Mouse (Mus musculus): Measurements from ENCODE around the gene Socs3. TPM values are rescaled to one million over a fixed set of nuclear protein-coding genes. Genes with fewer than 3 reads are reported as not detected.

Socs3 gene
- total and polyA plus RNA-seq, 3 experiments = 0.96 to 1.9 TPM; not detected in 1

- Histone ChIP-seq H3K27ac (ENCODE audit: control insufficient read depth, low read depth, low read length) (no peak overlapping the region), H3K4me3 (ENCODE audit: control insufficient read depth in 1 of 2, insufficient read depth in 1 of 2, low read depth in 2 of 2, low read length in 2 of 2) (no peak overlapping the region), H3K9ac (ENCODE audit: control insufficient read depth, low read depth, low read length, poor library complexity, severe bottlenecking) (no peak overlapping the region)
Measured at GRCm38 (mm10) chr11:117934576-117935368, 35.1 kb downstream of the Socs3 start.

GRCm38 (mm10) chr11:117934168-117934567, 35.7 kb downstream of the Socs3 start:
- H3K4me3 ChIP-seq (ENCODE audit: control insufficient read depth in 1 of 2, insufficient read depth in 1 of 2, low read depth in 2 of 2, low read length in 2 of 2) = no peak overlapping the region
- H3K36me3 ChIP-seq (ENCODE audit: control insufficient read depth in 1 of 2, insufficient read depth in 2 of 2, low read length in 2 of 2) = no peaks in the 10 kb centered on the region
- TF ChIP-seq USF2 (IDR thresholded peaks at IDR 0.05; ENCODE audit: borderline replicate concordance in 1 of 2, insufficient read depth in 1 of 2, low read depth in 1 of 2, low read length in 2 of 2) (no peak), MYB (IDR thresholded peaks at IDR 0.05; ENCODE audit: low read depth, low read length) (no peak), BHLHE40 (IDR thresholded peaks at IDR 0.05; ENCODE audit: borderline replicate concordance, low read depth, low read length) (no peak)
- H3K9me3 ChIP-seq (replicated peaks; ENCODE audit: insufficient read depth, low read length) = no peaks in the 10 kb centered on the region
- no peaks in the 10 kb centered on the region for H3K79me2 ChIP-seq (ENCODE audit: control insufficient read depth, insufficient read depth, low read length, poor library complexity)
- peaks cover 0 to 10% of the 10 kb centered on the region in 2 experiments; a peak in 2 of 4 replicates for H3K27me3 ChIP-seq (ENCODE audit: control insufficient read depth in 1 of 2, insufficient read depth in 2 of 2, low read length in 2 of 2)
- no peak overlapping the region for H3K27ac ChIP-seq (ENCODE audit: control insufficient read depth, low read depth, low read length)
- no peaks in the 10 kb centered on the region for H3K4me1 ChIP-seq (ENCODE audit: control insufficient read depth in 1 of 2, insufficient read depth in 2 of 2, low read length in 2 of 2)
- no peak overlapping the region for H3K9ac ChIP-seq (ENCODE audit: control insufficient read depth, low read depth, low read length, poor library complexity, severe bottlenecking)
- no peak for DNase-seq (ENCODE audit: low read depth, low spot score)

More at GRCm38 (mm10) chr11:117934576-117935368, 35.1 kb downstream of the Socs3 start:
- H3K4me1 ChIP-seq (ENCODE audit: control insufficient read depth in 1 of 2, insufficient read depth in 2 of 2, low read length in 2 of 2) = no peaks in the 10 kb centered on the region
- DNase-seq (ENCODE audit: low read depth, low spot score) = no peak
- H3K27me3 ChIP-seq (ENCODE audit: control insufficient read depth in 1 of 2, insufficient read depth in 2 of 2, low read length in 2 of 2) = peaks cover 0 to 13% of the 10 kb centered on the region in 2 experiments; a peak in 3 of 4 replicates
- no peaks in the 10 kb centered on the region for H3K9me3 ChIP-seq (replicated peaks; ENCODE audit: insufficient read depth, low read length)
- TF ChIP-seq EP300 (IDR thresholded peaks at IDR 0.05; ENCODE audit: low read depth in 1 of 2, low read length in 2 of 2) (no peak), RCOR1 (IDR thresholded peaks at IDR 0.05; ENCODE audit: low read depth, low read length) (no peak), NELFE (IDR thresholded peaks at IDR 0.05; ENCODE audit: low read depth, low read length) (no peak), USF2 (IDR thresholded peaks at IDR 0.05; ENCODE audit: borderline replicate concordance in 1 of 2, insufficient read depth in 1 of 2, low read depth in 1 of 2, low read length in 2 of 2) (no peak), TAL1 (IDR thresholded peaks at IDR 0.05; ENCODE audit: low read length) (no peak), CHD1 (IDR thresholded peaks at IDR 0.05; ENCODE audit: low read depth, low read length) (no peak), RAD21 (IDR thresholded peaks at IDR 0.05; ENCODE audit: low read depth, low read length) (no peak), MYC (IDR thresholded peaks at IDR 0.05; ENCODE audit: low read depth, low read length) (no peak), POLR2AphosphoS5 (IDR thresholded peaks at IDR 0.05; ENCODE audit: borderline replicate concordance, low read depth, low read length) (no peak), ZNF384 (IDR thresholded peaks at IDR 0.05; ENCODE audit: low read depth, low read length) (no peak), MAFK (IDR thresholded peaks at IDR 0.05; ENCODE audit: borderline replicate concordance, low read depth, low read length) (no peak), NRF1 (IDR thresholded peaks at IDR 0.05; ENCODE audit: insufficient read depth, low read depth, low read length, poor library complexity, severe bottlenecking) (no peak), GATA1 (IDR thresholded peaks at IDR 0.05; ENCODE audit: low read depth, low read length) (no peak), USF1 (IDR thresholded peaks at IDR 0.05; ENCODE audit: low read depth, low read length) (no peak), ELF1 (IDR thresholded peaks at IDR 0.05; ENCODE audit: low read depth, low read length) (no peak), CHD2 (IDR thresholded peaks at IDR 0.05; ENCODE audit: low read length) (no peak), MAX (IDR thresholded peaks at IDR 0.05; ENCODE audit: low read length) (no peak), SIN3A (IDR thresholded peaks at IDR 0.05; ENCODE audit: low read length) (no peak), ETS1 (IDR thresholded peaks at IDR 0.05; ENCODE audit: low read depth, low read length) (no peak)
- H3K36me3 ChIP-seq (ENCODE audit: control insufficient read depth in 1 of 2, insufficient read depth in 2 of 2, low read length in 2 of 2) = no peaks in the 10 kb centered on the region
- H3K79me2 ChIP-seq (ENCODE audit: control insufficient read depth, insufficient read depth, low read length, poor library complexity) = no peaks in the 10 kb centered on the region
